ENCODE assay signal across 14 mouse cellular contexts in the genomic region with DNA sequence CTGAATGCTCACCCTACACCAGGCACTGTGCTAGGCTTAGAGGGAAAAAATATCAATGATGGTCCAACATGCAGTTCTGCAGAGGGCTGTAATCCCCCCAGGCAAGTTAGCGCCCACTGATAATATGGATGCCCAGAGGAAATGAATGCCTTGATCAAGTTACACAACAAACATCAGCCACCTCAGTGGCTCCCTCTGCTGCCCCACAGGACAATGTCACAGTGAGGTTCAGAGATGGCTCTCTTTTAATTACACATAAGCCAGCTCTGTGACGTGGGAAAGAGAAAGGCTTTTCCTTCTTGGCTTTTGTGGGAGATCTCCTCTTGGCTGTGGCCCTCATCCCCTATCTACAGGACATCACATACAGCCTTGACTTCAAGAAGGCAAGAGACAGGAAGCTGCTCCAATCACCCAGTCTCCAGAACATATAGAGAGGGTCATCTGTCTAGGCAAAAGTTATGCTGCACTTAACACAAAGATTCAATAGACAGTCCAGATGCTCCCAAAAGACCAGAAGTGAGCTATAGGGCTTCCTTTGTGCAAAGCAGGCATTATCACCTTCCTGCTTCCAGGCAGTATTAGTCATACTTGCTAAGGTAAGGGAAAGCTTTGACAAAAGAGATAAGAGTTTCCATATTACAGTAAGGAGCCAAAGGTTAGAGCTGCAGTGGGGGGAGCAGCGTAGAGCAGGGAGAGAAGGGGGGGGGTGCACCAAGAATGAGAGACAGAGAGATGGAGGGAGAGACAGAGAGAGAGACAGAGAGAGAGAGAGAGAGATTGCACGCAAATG. TPM values are rescaled to one million over a fixed set of nuclear protein-coding genes. Genes with fewer than 3 reads are reported as not detected.
DNase-seq lines count a peak whose midpoint lies in the region; ATAC-seq and TF ChIP-seq lines count a peak whose summit lies in the region.
"Had no signal": no experiment of that assay in that cellular context is flagged by ENCODE, and none has a peak within 500 bp of the region (broad histone marks: within the 10 kb centered on the region; RNA-seq: fewer than 3 reads in every experiment).

No protein-coding gene starts in this region.

- peak; percentile 59 for TF ChIP-seq CTCF in hindbrain, postnatal 0 days (IDR thresholded peaks at IDR 0.05; ENCODE audit: low read depth)
- TF ChIP-seq CTCF in small intestine, adult 2 months (IDR thresholded peaks at IDR 0.05; ENCODE audit: extremely low read depth, insufficient read length, insufficient replicate concordance, low read depth, low read length) = peak; percentile 33; the same call in 1 of the 2 replicates

- H3K27ac ChIP-seq in hindbrain, postnatal 0 days = no peak overlapping the region
- H3K27ac ChIP-seq in hindbrain, embryonic 14.5 days = no peak overlapping the region
- peak overlapping the region; percentile 69 for H3K27ac ChIP-seq in small intestine, adult 2 months (ENCODE audit: insufficient read depth, low read depth, low read length)
- H3K27ac ChIP-seq in forebrain, embryonic 16.5 days (ENCODE audit: low read length) = no peak overlapping the region
- H3K27ac ChIP-seq: heart, embryonic 13.5 days; lung, embryonic 15.5 days had no signal

- WGBS in hindbrain, postnatal 0 days = 72% methylated on average over 4 of the region's 4 CpGs
- 78% methylated on average over 4 of the region's 4 CpGs for whole genome bisulfite sequencing in hindbrain, embryonic 14.5 days
- 49% methylated on average over 4 of the region's 4 CpGs for WGBS in small intestine, adult 2 months
- whole genome bisulfite sequencing in forebrain, embryonic 16.5 days = 73% methylated on average over 4 of the region's 4 CpGs

- H3K36me3 ChIP-seq in hindbrain, postnatal 0 days (ENCODE audit: insufficient read depth, low read length) = no peaks in the 10 kb centered on the region
- no peaks in the 10 kb centered on the region for H3K36me3 ChIP-seq in hindbrain, embryonic 14.5 days (replicated peaks; ENCODE audit: control insufficient read depth, insufficient read depth)
- H3K36me3 ChIP-seq in small intestine, adult 2 months (ENCODE audit: control insufficient read depth, insufficient read depth, low read length) = no peaks in the 10 kb centered on the region
- H3K36me3 ChIP-seq in forebrain, embryonic 16.5 days (ENCODE audit: control insufficient read depth, insufficient read depth) = no peaks in the 10 kb centered on the region
- H3K36me3 ChIP-seq: forebrain, embryonic 12.5 days; heart, embryonic 13.5 days; lung, embryonic 15.5 days had no signal

- no peak overlapping the region for H3K4me2 ChIP-seq in hindbrain, postnatal 0 days (ENCODE audit: low read depth, low read length)
- no peak overlapping the region for H3K4me2 ChIP-seq in hindbrain, embryonic 14.5 days (replicated peaks)
- no peak overlapping the region for H3K4me2 ChIP-seq in forebrain, embryonic 16.5 days (ENCODE audit: low read length)
- H3K4me2 ChIP-seq: forebrain, embryonic 12.5 days; heart, embryonic 13.5 days; lung, embryonic 15.5 days had no signal

- H3K27me3 ChIP-seq in hindbrain, postnatal 0 days (ENCODE audit: insufficient read depth, low read length) = no peaks in the 10 kb centered on the region
- H3K27me3 ChIP-seq in hindbrain, embryonic 14.5 days (ENCODE audit: control insufficient read depth, insufficient read depth, low read length) = no peaks in the 10 kb centered on the region
- H3K27me3 ChIP-seq in small intestine, adult 2 months (ENCODE audit: control insufficient read depth, insufficient read depth, low read length) = no peaks in the 10 kb centered on the region
- no peaks in the 10 kb centered on the region for H3K27me3 ChIP-seq in forebrain, embryonic 16.5 days (replicated peaks; ENCODE audit: control insufficient read depth, insufficient read depth, low read length)
- H3K27me3 ChIP-seq: forebrain, embryonic 12.5 days; heart, embryonic 13.5 days; lung, embryonic 15.5 days had no signal

- no peak overlapping the region for H3K9ac ChIP-seq in hindbrain, postnatal 0 days (replicated peaks; ENCODE audit: low read length)
- H3K9ac ChIP-seq in hindbrain, embryonic 14.5 days = no peak overlapping the region
- no peak overlapping the region for H3K9ac ChIP-seq in forebrain, embryonic 16.5 days (replicated peaks; ENCODE audit: low read depth, low read length)
- H3K9ac ChIP-seq: forebrain, embryonic 12.5 days; heart, embryonic 13.5 days; lung, embryonic 15.5 days had no signal

- H3K4me1 ChIP-seq in hindbrain, postnatal 0 days (ENCODE audit: insufficient read depth, low read length) = no peaks in the 10 kb centered on the region
- 0 out of 2 replicates have a peak, but pooled peaks cover 5% of the 10 kb centered on the region for H3K4me1 ChIP-seq in hindbrain, embryonic 14.5 days (replicated peaks; ENCODE audit: control insufficient read depth, insufficient read depth, low read length)
- peaks cover 12% of the 10 kb centered on the region; the same call in 1 of the 2 replicates for H3K4me1 ChIP-seq in small intestine, adult 2 months (ENCODE audit: control insufficient read depth, insufficient read depth, insufficient read length, low read length)
- H3K4me1 ChIP-seq in forebrain, embryonic 16.5 days (replicated peaks; ENCODE audit: control insufficient read depth, insufficient read depth, low read length) = no peaks in the 10 kb centered on the region; the same call in none of the 2 replicates

- no peak for ATAC-seq in hindbrain, postnatal 0 days
- no peak for ATAC-seq in hindbrain, embryonic 14.5 days (ENCODE audit: low FRiP score)
- peak; percentile 36 for ATAC-seq in activated CD4-positive, CD25-positive, alpha-beta regulatory T cell, adult 4 months
- no peak for ATAC-seq in forebrain, embryonic 16.5 days

- no peak for DNase-seq in hindbrain, postnatal 0 days (ENCODE audit: low spot score)
- DNase-seq in hindbrain, embryonic 14.5 days (ENCODE audit: low spot score) = no peak
- peak; percentile 56 for DNase-seq in testis, postnatal 10 days (ENCODE audit: low spot score)
- DNase-seq in testis, postnatal 14 days (ENCODE audit: low spot score) = no peak
- DNase-seq in spleen, postnatal 14 days (ENCODE audit: low spot score in 2 of 2) = no peak
- DNase-seq: right cerebral cortex, adult 18-20 months; thymus, adult 2 months had no signal

- H3K9me3 ChIP-seq in hindbrain, postnatal 0 days (ENCODE audit: low read length) = no peaks in the 10 kb centered on the region
- no peaks in the 10 kb centered on the region for H3K9me3 ChIP-seq in hindbrain, embryonic 14.5 days (ENCODE audit: control insufficient read depth, low read length)
- H3K9me3 ChIP-seq in forebrain, embryonic 16.5 days (ENCODE audit: control insufficient read depth, low read length) = no peaks in the 10 kb centered on the region
- H3K9me3 ChIP-seq: forebrain, embryonic 12.5 days; heart, embryonic 13.5 days; lung, embryonic 15.5 days had no signal

- H3K4me3 ChIP-seq in hindbrain, postnatal 0 days (ENCODE audit: low read length) = no peak overlapping the region
- no peak overlapping the region for H3K4me3 ChIP-seq in hindbrain, embryonic 14.5 days (replicated peaks; ENCODE audit: low read length)
- H3K4me3 ChIP-seq in small intestine, adult 2 months (ENCODE audit: low read depth, low read length) = no peak overlapping the region
- H3K4me3 ChIP-seq in forebrain, embryonic 16.5 days (replicated peaks; ENCODE audit: low read length) = no peak overlapping the region
- H3K4me3 ChIP-seq: forebrain, embryonic 12.5 days; heart, embryonic 13.5 days; lung, embryonic 15.5 days; myocyte had no signal

- no peak for TF ChIP-seq POLR2A in small intestine, adult 2 months (IDR thresholded peaks at IDR 0.05; ENCODE audit: low read depth, low read length)

RNA-seq across cellular contexts. Expression of gene Plekha7, which starts 47.2 kb away (rescaled TPM):
- 17.7 and 22.8 TPM in 2 replicates for total RNA-seq in hindbrain, postnatal 0 days (2014; rRNA removed)
- 7.6 and 7.9 TPM in 2 replicates for polyA plus RNA-seq in hindbrain, postnatal 0 days (2015; fragmentation: Nextera tagmentation; extraction: Ambion mirVana)
- polyA plus RNA-seq in hindbrain, embryonic 14.5 days (2014; fragmentation: Nextera tagmentation; extraction: Ambion mirVana) = 5.6 and 7.3 TPM in 2 replicates
- 10 to 100 TPM in 1 of 2 experiments, 1 to 10 TPM in 1; 4.3 to 11.3 TPM for polyA plus RNA-seq in activated CD4-positive, CD25-positive, alpha-beta regulatory T cell, adult 4 months (2017; shearing (Covaris generic))
- polyA plus RNA-seq in small intestine, adult 2 months (2012; rRNA removed) = 18.8 and 38.2 TPM in 2 replicates
- 8.7 and 8.8 TPM in 2 replicates for polyA plus RNA-seq in forebrain, embryonic 16.5 days (2015; fragmentation: Nextera tagmentation; extraction: Ambion mirVana)
